Mouse (Mus musculus): ENCODE data around the gene Zfp704. TPM values are rescaled to one million over a fixed set of nuclear protein-coding genes. Genes with fewer than 3 reads are reported as not detected.

The Zfp704 gene
- polyA plus RNA-seq, 1 experiment = 17.2 TPM

- Histone ChIP-seq H3K27ac (ENCODE audit: control insufficient read depth, insufficient read depth, low read depth, low read length) (no peak overlapping the region), H3K27me3 (ENCODE audit: control insufficient read depth, insufficient read depth, low read length) (no peaks in the 10 kb centered on the region), H3K4me3 (ENCODE audit: control insufficient read depth, low read depth, low read length) (no peak overlapping the region), H3K36me3 (ENCODE audit: control insufficient read depth, insufficient read depth, low read length) (no peaks in the 10 kb centered on the region), H3K4me1 (ENCODE audit: control insufficient read depth, insufficient read depth, low read length) (no peaks in the 10 kb centered on the region)
- no peak for TF ChIP-seq CTCF (IDR thresholded peaks at IDR 0.05; ENCODE audit: control insufficient read depth, insufficient read depth, insufficient replicate concordance, low read depth, low read length)
- TF ChIP-seq POLR2A (IDR thresholded peaks at IDR 0.05; ENCODE audit: control insufficient read depth, low read depth, low read length) = no peak
Measured at GRCm38 (mm10) chr3:9424637-9425036, 185.2 kb downstream of the Zfp704 start.

GRCm38 (mm10) chr3:9423669-9424068 is 186.2 kb downstream of the Zfp704 start:
- Histone ChIP-seq H3K27ac (ENCODE audit: control insufficient read depth, insufficient read depth, low read depth, low read length) (no peak overlapping the region), H3K27me3 (ENCODE audit: control insufficient read depth, insufficient read depth, low read length) (no peaks in the 10 kb centered on the region), H3K36me3 (ENCODE audit: control insufficient read depth, insufficient read depth, low read length) (no peaks in the 10 kb centered on the region), H3K4me1 (ENCODE audit: control insufficient read depth, insufficient read depth, low read length) (no peaks in the 10 kb centered on the region), H3K4me3 (ENCODE audit: control insufficient read depth, low read depth, low read length) (no peak overlapping the region)
- TF ChIP-seq POLR2A (IDR thresholded peaks at IDR 0.05; ENCODE audit: control insufficient read depth, low read depth, low read length) (no peak), CTCF (IDR thresholded peaks at IDR 0.05; ENCODE audit: control insufficient read depth, insufficient read depth, insufficient replicate concordance, low read depth, low read length) (no peak)

- Histone ChIP-seq H3K4me3 (ENCODE audit: control insufficient read depth, low read depth, low read length) (no peak overlapping the region), H3K36me3 (ENCODE audit: control insufficient read depth, insufficient read depth, low read length) (no peaks in the 10 kb centered on the region), H3K4me1 (ENCODE audit: control insufficient read depth, insufficient read depth, low read length) (peaks cover under 1% of the 10 kb centered on the region), H3K27ac (ENCODE audit: control insufficient read depth, insufficient read depth, low read depth, low read length) (no peak overlapping the region), H3K27me3 (ENCODE audit: control insufficient read depth, insufficient read depth, low read length) (no peaks in the 10 kb centered on the region)
- no peak for TF ChIP-seq POLR2A (IDR thresholded peaks at IDR 0.05; ENCODE audit: control insufficient read depth, low read depth, low read length)
- no peak for TF ChIP-seq CTCF (IDR thresholded peaks at IDR 0.05; ENCODE audit: control insufficient read depth, insufficient read depth, insufficient replicate concordance, low read depth, low read length)
Measured at GRCm38 (mm10) chr3:9408896-9409295, 201.0 kb downstream of the Zfp704 start.

- H3K27me3 ChIP-seq (ENCODE audit: control insufficient read depth, insufficient read depth, low read length) = no peaks in the 10 kb centered on the region
- no peaks in the 10 kb centered on the region for H3K36me3 ChIP-seq (ENCODE audit: control insufficient read depth, insufficient read depth, low read length)
- H3K27ac ChIP-seq (ENCODE audit: control insufficient read depth, insufficient read depth, low read depth, low read length) = no peak overlapping the region
- H3K4me1 ChIP-seq (ENCODE audit: control insufficient read depth, insufficient read depth, low read length) = peaks cover 3% of the 10 kb centered on the region
- no peak for TF ChIP-seq CTCF (IDR thresholded peaks at IDR 0.05; ENCODE audit: control insufficient read depth, insufficient read depth, insufficient replicate concordance, low read depth, low read length)
- TF ChIP-seq POLR2A (IDR thresholded peaks at IDR 0.05; ENCODE audit: control insufficient read depth, low read depth, low read length) = no peak
- no peak overlapping the region for H3K4me3 ChIP-seq (ENCODE audit: control insufficient read depth, low read depth, low read length)
Measured at GRCm38 (mm10) chr3:9407801-9408200, 202.1 kb downstream of the Zfp704 start.

- Histone ChIP-seq H3K36me3 (ENCODE audit: control insufficient read depth, insufficient read depth, low read length) (no peaks in the 10 kb centered on the region), H3K4me3 (ENCODE audit: control insufficient read depth, low read depth, low read length) (no peak overlapping the region), H3K27me3 (ENCODE audit: control insufficient read depth, insufficient read depth, low read length) (no peaks in the 10 kb centered on the region), H3K27ac (ENCODE audit: control insufficient read depth, insufficient read depth, low read depth, low read length) (no peak overlapping the region), H3K4me1 (ENCODE audit: control insufficient read depth, insufficient read depth, low read length) (peaks cover 3% of the 10 kb centered on the region)
- no peak for TF ChIP-seq POLR2A (IDR thresholded peaks at IDR 0.05; ENCODE audit: control insufficient read depth, low read depth, low read length)
- TF ChIP-seq CTCF (IDR thresholded peaks at IDR 0.05; ENCODE audit: control insufficient read depth, insufficient read depth, insufficient replicate concordance, low read depth, low read length) = no peak
Measured at GRCm38 (mm10) chr3:9407119-9407546, 202.8 kb downstream of the Zfp704 start.

- Histone ChIP-seq H3K4me1 (ENCODE audit: control insufficient read depth, insufficient read depth, low read length) (peaks cover 3% of the 10 kb centered on the region), H3K27me3 (ENCODE audit: control insufficient read depth, insufficient read depth, low read length) (no peaks in the 10 kb centered on the region), H3K4me3 (ENCODE audit: control insufficient read depth, low read depth, low read length) (no peak overlapping the region), H3K27ac (ENCODE audit: control insufficient read depth, insufficient read depth, low read depth, low read length) (no peak overlapping the region), H3K36me3 (ENCODE audit: control insufficient read depth, insufficient read depth, low read length) (no peaks in the 10 kb centered on the region)
- TF ChIP-seq CTCF (IDR thresholded peaks at IDR 0.05; ENCODE audit: control insufficient read depth, insufficient read depth, insufficient replicate concordance, low read depth, low read length) (no peak), POLR2A (IDR thresholded peaks at IDR 0.05; ENCODE audit: control insufficient read depth, low read depth, low read length) (no peak)
Measured at GRCm38 (mm10) chr3:9405341-9405740, 204.5 kb downstream of the Zfp704 start.

GRCm38 (mm10) chr3:9403255-9404050 is 206.4 kb downstream of the Zfp704 start:
- Histone ChIP-seq H3K36me3 (ENCODE audit: control insufficient read depth, insufficient read depth, low read length) (no peaks in the 10 kb centered on the region), H3K4me1 (ENCODE audit: control insufficient read depth, insufficient read depth, low read length) (peaks cover 3% of the 10 kb centered on the region), H3K27me3 (ENCODE audit: control insufficient read depth, insufficient read depth, low read length) (no peaks in the 10 kb centered on the region), H3K27ac (ENCODE audit: control insufficient read depth, insufficient read depth, low read depth, low read length) (no peak overlapping the region), H3K4me3 (ENCODE audit: control insufficient read depth, low read depth, low read length) (no peak overlapping the region)
- TF ChIP-seq CTCF (IDR thresholded peaks at IDR 0.05; ENCODE audit: control insufficient read depth, insufficient read depth, insufficient replicate concordance, low read depth, low read length) (no peak), POLR2A (IDR thresholded peaks at IDR 0.05; ENCODE audit: control insufficient read depth, low read depth, low read length) (no peak)
